Mouse (Mus musculus): ENCODE measurements around the gene Klhl33. TPM values are rescaled to one million over a fixed set of nuclear protein-coding genes. Genes with fewer than 3 reads are reported as not detected.
"Not testable (repeated sequence)": the region's sequence is repeated elsewhere in the genome, so short reads cannot be mapped to it uniquely, and the experiment has no call there.

Klhl33 gene
- 0.11 and 0.16 TPM in 2 replicates for polyA plus RNA-seq (2014; fragmentation: Nextera tagmentation; extraction: Ambion mirVana)

- no peak for DNase-seq (ENCODE audit: low spot score)
- WGBS = 64% methylated on average over 7 of the region's 7 CpGs
Measured at GRCm38 (mm10) chr14:50897374-50897765, at the start of gene Klhl33. Gene Klhl33, minus strand, starts transcription at chr14:50897507.

GRCm38 (mm10) chr14:50945526-50945925, 48.2 kb upstream of the Klhl33 start:
- not testable (repeated sequence) for H3K9me3 ChIP-seq (ENCODE audit: control insufficient read depth, low read length); H3K27ac ChIP-seq (ENCODE audit: low read depth); ATAC-seq (replicated peaks; ENCODE audit: low FRiP score, low TSS enrichment, low read depth); H3K9ac ChIP-seq (ENCODE audit: low read length); DNase-seq (ENCODE audit: low spot score); H3K27me3 ChIP-seq (replicated peaks; ENCODE audit: control insufficient read depth, insufficient read depth, low read length); H3K4me1 ChIP-seq (replicated peaks; ENCODE audit: control insufficient read depth, insufficient read depth, low read length); H3K36me3 ChIP-seq (ENCODE audit: control insufficient read depth, insufficient read depth, low read length)
- Histone ChIP-seq H3K4me2 (ENCODE audit: low read length) (peak overlapping the region; percentile 60), H3K4me3 (ENCODE audit: low read depth, low read length) (peak overlapping the region; percentile 56)
- 27% methylated on average over 3 of the region's 3 CpGs for WGBS

More at GRCm38 (mm10) chr14:50897374-50897765, at the start of gene Klhl33:
- H3K4me3 ChIP-seq (ENCODE audit: low read depth, low read length) = peak within 1 kb of the TSS; percentile 38
- no peaks in the 10 kb centered on the region for H3K9me3 ChIP-seq (ENCODE audit: control insufficient read depth, low read length)
- 0 out of 2 replicates have a peak, but pooled peaks cover 4% of the 10 kb centered on the region for H3K4me1 ChIP-seq (replicated peaks; ENCODE audit: control insufficient read depth, insufficient read depth, low read length)
- no peak for ATAC-seq (replicated peaks; ENCODE audit: low FRiP score, low TSS enrichment, low read depth)
- H3K27me3 ChIP-seq (replicated peaks; ENCODE audit: control insufficient read depth, insufficient read depth, low read length) = no peaks in the 10 kb centered on the region
- H3K4me2 ChIP-seq (ENCODE audit: low read length) = peak within 1 kb of the TSS; percentile 83
- H3K27ac ChIP-seq (ENCODE audit: low read depth) = no peak within 1 kb of the TSS
- H3K9ac ChIP-seq (ENCODE audit: low read length) = peak within 1 kb of the TSS; percentile 45; the same call in 1 of the 2 replicates
- no peaks in the 10 kb centered on the region for H3K36me3 ChIP-seq (ENCODE audit: control insufficient read depth, insufficient read depth, low read length)

GRCm38 (mm10) chr14:50945081-50945480, 47.8 kb upstream of the Klhl33 start:
- WGBS = 4% methylated on average over 6 of the region's 6 CpGs
- H3K4me2 ChIP-seq (ENCODE audit: low read length) = peak overlapping the region; percentile 60
- not testable (repeated sequence) for DNase-seq (ENCODE audit: low spot score); ATAC-seq (replicated peaks; ENCODE audit: low FRiP score, low TSS enrichment, low read depth); H3K4me1 ChIP-seq (replicated peaks; ENCODE audit: control insufficient read depth, insufficient read depth, low read length); H3K27me3 ChIP-seq (replicated peaks; ENCODE audit: control insufficient read depth, insufficient read depth, low read length); H3K9me3 ChIP-seq (ENCODE audit: control insufficient read depth, low read length); H3K36me3 ChIP-seq (ENCODE audit: control insufficient read depth, insufficient read depth, low read length)
- peak overlapping the region; percentile 78; the same call in 1 of the 2 replicates for H3K27ac ChIP-seq (ENCODE audit: low read depth)
- H3K4me3 ChIP-seq (ENCODE audit: low read depth, low read length) = peak overlapping the region; percentile 56
- H3K9ac ChIP-seq (ENCODE audit: low read length) = peak overlapping the region; percentile 58

DNA sequence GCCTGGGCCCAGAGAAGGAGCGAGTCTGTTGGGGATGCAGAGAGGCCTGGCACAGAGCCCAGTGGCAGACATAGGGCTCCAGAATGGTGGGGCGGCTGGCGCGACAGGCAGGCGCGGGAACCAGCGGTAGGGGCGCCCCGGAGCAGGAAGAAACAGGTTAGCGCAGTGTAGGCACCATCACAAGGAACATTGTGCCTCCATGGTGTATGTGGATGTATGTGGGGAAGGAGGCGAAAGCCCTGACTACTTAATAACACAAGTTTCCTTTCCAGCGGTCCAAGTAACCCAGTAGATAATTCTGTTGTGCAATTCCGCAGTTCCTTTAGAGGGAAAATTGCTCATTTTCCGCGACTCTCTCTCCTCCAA, 47.3 kb upstream of the Klhl33 start:
- peak overlapping the region; percentile 58 for H3K9ac ChIP-seq (ENCODE audit: low read length)
- 0% methylated on average over 14 of the region's 15 CpGs for whole genome bisulfite sequencing
- not testable (repeated sequence) for H3K4me1 ChIP-seq (replicated peaks; ENCODE audit: control insufficient read depth, insufficient read depth, low read length); H3K9me3 ChIP-seq (ENCODE audit: control insufficient read depth, low read length); H3K36me3 ChIP-seq (ENCODE audit: control insufficient read depth, insufficient read depth, low read length); H3K27me3 ChIP-seq (replicated peaks; ENCODE audit: control insufficient read depth, insufficient read depth, low read length); DNase-seq (ENCODE audit: low spot score)
- H3K4me2 ChIP-seq (ENCODE audit: low read length) = peak overlapping the region; percentile 60
- ATAC-seq (replicated peaks; ENCODE audit: low FRiP score, low TSS enrichment, low read depth) = peak; percentile 94
- peak overlapping the region; percentile 56 for H3K4me3 ChIP-seq (ENCODE audit: low read depth, low read length)
- peak overlapping the region; percentile 78 for H3K27ac ChIP-seq (ENCODE audit: low read depth)

- no peaks in the 10 kb centered on the region for H3K27me3 ChIP-seq (replicated peaks; ENCODE audit: control insufficient read depth, insufficient read depth, low read length)
- H3K9me3 ChIP-seq (ENCODE audit: control insufficient read depth, low read length) = no peaks in the 10 kb centered on the region
- H3K4me1 ChIP-seq (replicated peaks; ENCODE audit: control insufficient read depth, insufficient read depth, low read length) = no peaks in the 10 kb centered on the region; the same call in 1 of the 2 replicates
- H3K9ac ChIP-seq (ENCODE audit: low read length) = peak within 1 kb of the TSS; percentile 58
- peak within 1 kb of the TSS; percentile 78 for H3K27ac ChIP-seq (ENCODE audit: low read depth)
- peak within 1 kb of the TSS; percentile 60 for H3K4me2 ChIP-seq (ENCODE audit: low read length)
- DNase-seq (ENCODE audit: low spot score) (peak; percentile 98), ATAC-seq (replicated peaks; ENCODE audit: low FRiP score, low TSS enrichment, low read depth) (peak; percentile 99)
- H3K36me3 ChIP-seq (ENCODE audit: control insufficient read depth, insufficient read depth, low read length) = 0 out of 2 replicates have a peak, but pooled peaks cover 4% of the 10 kb centered on the region
- H3K4me3 ChIP-seq (ENCODE audit: low read depth, low read length) = peak within 1 kb of the TSS; percentile 56
- WGBS = 15% methylated on average over 31 of the region's 31 CpGs
Measured at GRCm38 (mm10) chr14:50943932-50944667, 46.8 kb upstream of the Klhl33 start, which contains the start of gene Gm49342. Gene Gm49342, plus strand, starts transcription at chr14:50944517.

GRCm38 (mm10) chr14:50938940-50939339, 41.6 kb upstream of the Klhl33 start:
- Histone ChIP-seq H3K27me3 (replicated peaks; ENCODE audit: control insufficient read depth, insufficient read depth, low read length) (no peaks in the 10 kb centered on the region), H3K4me3 (ENCODE audit: low read depth, low read length) (no peak overlapping the region), H3K27ac (ENCODE audit: low read depth) (no peak overlapping the region), H3K9ac (ENCODE audit: low read length) (no peak overlapping the region), H3K4me2 (ENCODE audit: low read length) (no peak overlapping the region), H3K4me1 (replicated peaks; ENCODE audit: control insufficient read depth, insufficient read depth, low read length) (no peaks in the 10 kb centered on the region; the same call in 1 of the 2 replicates), H3K9me3 (ENCODE audit: control insufficient read depth, low read length) (no peaks in the 10 kb centered on the region), H3K36me3 (ENCODE audit: control insufficient read depth, insufficient read depth, low read length) (no peaks in the 10 kb centered on the region)
- 36% methylated on average over 2 of the region's 2 CpGs for WGBS
- no peak for ATAC-seq (replicated peaks; ENCODE audit: low FRiP score, low TSS enrichment, low read depth)
- DNase-seq (ENCODE audit: low spot score) = no peak

DNA sequence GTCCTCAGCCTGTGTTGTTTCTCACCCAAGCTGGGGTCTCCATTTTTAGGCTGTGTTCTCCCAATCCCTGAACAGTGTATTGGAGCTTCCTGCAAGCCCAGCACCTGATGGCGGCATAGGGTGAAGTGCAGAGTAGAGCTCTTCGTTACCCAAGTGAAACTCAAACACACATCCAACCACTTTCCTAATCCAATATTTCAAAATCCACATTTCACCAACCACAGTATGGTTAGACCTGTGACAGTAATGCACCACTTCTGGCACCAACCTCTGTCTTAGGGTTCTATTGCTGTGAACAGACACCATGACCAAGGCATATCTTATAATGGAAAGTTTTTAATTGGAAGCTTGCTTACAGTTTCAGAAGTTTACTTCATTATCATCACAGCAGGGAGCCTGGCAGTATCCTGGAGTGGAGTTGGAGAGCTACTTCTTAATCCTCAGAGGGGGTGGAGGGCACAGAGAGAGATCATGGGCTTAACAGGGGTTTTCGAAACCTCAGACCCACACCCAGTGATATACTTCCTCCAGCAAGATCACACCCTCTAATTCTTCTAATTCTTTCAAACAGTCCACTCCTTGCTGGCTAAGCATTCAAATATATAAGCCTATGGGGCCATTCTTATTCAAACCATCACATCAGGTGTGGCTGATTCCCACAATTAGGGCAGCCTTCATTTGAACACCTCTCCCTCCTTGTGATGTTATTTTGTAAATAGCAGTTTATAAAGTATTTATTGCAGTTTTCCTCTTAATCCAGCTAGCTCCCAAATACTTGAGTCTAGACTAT, 41.0 kb upstream of the Klhl33 start:
- Histone ChIP-seq H3K9me3 (ENCODE audit: control insufficient read depth, low read length) (no peaks in the 10 kb centered on the region), H3K27me3 (replicated peaks; ENCODE audit: control insufficient read depth, insufficient read depth, low read length) (no peaks in the 10 kb centered on the region), H3K27ac (ENCODE audit: low read depth) (no peak overlapping the region), H3K36me3 (ENCODE audit: control insufficient read depth, insufficient read depth, low read length) (no peaks in the 10 kb centered on the region), H3K4me2 (ENCODE audit: low read length) (no peak overlapping the region), H3K9ac (ENCODE audit: low read length) (no peak overlapping the region), H3K4me1 (replicated peaks; ENCODE audit: control insufficient read depth, insufficient read depth, low read length) (no peaks in the 10 kb centered on the region), H3K4me3 (ENCODE audit: low read depth, low read length) (no peak overlapping the region)
- no peak for DNase-seq (ENCODE audit: low spot score)
- WGBS = 93% methylated on average over 3 of the region's 3 CpGs
- no peak for ATAC-seq (replicated peaks; ENCODE audit: low FRiP score, low TSS enrichment, low read depth)

DNA sequence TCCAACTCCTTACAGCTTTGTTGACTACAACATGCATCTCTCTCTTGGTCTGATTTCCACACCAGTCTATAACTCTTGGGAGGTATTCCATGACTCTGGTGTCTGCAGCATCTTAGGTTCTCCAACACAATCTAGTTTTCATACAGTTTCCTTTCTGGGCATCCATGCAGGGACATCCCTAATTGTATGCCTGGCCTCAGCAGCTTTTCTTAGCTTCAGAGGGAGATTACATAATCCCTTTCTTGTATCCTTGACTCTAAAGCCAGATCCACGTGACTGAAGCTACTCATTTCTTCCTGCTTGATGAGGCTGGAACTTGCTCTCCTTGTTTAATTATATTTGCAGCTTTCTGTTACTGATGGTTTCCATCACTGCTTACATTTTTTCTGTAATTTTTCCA, 39.3 kb upstream of the Klhl33 start:
- H3K36me3 ChIP-seq (ENCODE audit: control insufficient read depth, insufficient read depth, low read length) = no peaks in the 10 kb centered on the region
- no peak for DNase-seq (ENCODE audit: low spot score)
- no peaks in the 10 kb centered on the region for H3K9me3 ChIP-seq (ENCODE audit: control insufficient read depth, low read length)
- ATAC-seq (replicated peaks; ENCODE audit: low FRiP score, low TSS enrichment, low read depth) = no peak
- WGBS = 62% methylated on average over 1 of the region's 1 CpGs
- H3K9ac ChIP-seq (ENCODE audit: low read length) = no peak overlapping the region
- no peak overlapping the region for H3K4me2 ChIP-seq (ENCODE audit: low read length)
- H3K27me3 ChIP-seq (replicated peaks; ENCODE audit: control insufficient read depth, insufficient read depth, low read length) = no peaks in the 10 kb centered on the region
- H3K4me3 ChIP-seq (ENCODE audit: low read depth, low read length) = no peak overlapping the region
- H3K4me1 ChIP-seq (replicated peaks; ENCODE audit: control insufficient read depth, insufficient read depth, low read length) = no peaks in the 10 kb centered on the region; the same call in 1 of the 2 replicates
- H3K27ac ChIP-seq (ENCODE audit: low read depth) = no peak overlapping the region

All from intestine, embryonic 14.5 days (tissue).